Mouse (Mus musculus): Measurements from ENCODE around the gene Myo1c. TPM values are rescaled to one million over a fixed set of nuclear protein-coding genes. Genes with fewer than 3 reads are reported as not detected.

Myo1c gene
- total RNA-seq, 2 experiments from 2014 or later, result 151 to 153 TPM

DNA sequence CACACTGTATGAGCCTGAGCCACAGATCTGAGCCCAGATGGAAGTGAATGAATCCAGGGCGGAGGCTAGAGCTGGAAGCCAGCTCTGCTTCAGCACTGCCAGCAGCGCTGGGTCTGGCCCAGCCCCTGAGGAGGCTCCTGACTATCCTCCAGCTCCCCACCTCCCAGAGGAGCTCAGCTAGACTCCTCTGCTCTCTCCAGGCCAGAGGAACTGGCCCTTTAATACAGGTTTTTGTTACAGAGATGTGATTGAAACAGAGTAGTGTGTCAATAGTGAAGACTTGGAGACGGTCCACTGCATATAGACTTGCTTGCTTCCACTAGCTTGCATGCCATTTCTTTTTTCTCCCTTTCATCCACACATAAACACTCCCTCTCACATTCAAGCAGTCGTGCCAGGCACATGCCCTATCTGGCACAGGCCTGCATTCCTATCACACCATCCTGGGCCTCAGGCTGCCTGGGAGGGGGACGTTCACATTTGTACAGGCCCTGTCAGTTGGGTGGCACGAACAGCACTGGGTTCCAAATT lies 2.6 kb upstream of the Myo1c start:
- DNase-seq, result peak; percentile 82 to 85
- intact Hi-C loops (cut with DNase I), result loop anchor here (1.0 kb wide), 1 partner anchor 12 kb away; no protein-coding TSS in a partner anchor

DNA sequence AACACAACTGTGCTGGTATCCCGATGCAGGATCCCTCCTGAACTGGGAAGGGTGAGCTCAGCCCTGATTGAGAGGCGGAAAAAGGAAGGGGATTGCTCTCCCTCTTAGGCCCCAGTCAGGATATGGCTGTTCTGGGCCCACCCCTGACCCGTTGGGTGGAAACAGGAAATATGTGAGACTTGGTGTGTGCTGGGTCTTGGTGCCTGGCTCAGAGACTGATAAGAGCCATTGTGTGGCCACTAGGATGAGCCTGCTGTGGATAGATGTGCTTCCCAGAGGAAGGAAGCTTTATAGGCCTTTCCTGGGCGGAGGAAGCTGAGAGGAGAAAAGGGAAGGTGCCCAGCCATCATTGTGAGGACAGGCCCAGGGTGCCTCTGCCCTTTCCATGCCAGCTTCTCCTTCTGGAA lies 1.1 kb upstream of the Myo1c start:
- intact Hi-C loops (cut with DNase I), result no loop called here

DNA sequence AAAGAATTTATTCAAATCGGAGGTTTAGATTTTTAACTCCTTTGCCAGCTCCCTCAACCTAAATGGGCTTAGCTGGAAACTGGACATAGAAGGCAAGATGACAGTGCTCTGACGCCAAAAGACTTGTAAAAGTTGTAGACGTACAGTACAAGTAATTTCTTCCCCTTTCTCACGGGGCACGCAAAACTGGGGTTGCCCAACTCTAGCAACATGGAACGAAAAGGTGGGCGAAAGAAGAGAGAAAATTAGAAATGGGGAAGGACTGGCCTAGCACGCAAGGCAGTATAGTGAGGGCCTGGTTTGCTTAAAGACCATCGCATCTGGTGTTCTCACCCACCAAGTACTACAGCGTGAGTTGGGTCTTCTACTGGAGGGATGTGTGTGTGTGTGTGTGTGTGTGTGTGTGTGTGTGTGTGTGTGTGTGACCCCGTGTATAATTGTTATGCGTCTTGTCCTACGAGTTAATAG lies 688 bp downstream of the Myo1c start:
- intact Hi-C loops (cut with DNase I), result loop anchor here (1.0 kb wide), 1 partner anchor 20 kb away; no protein-coding TSS in a partner anchor
- no peak for DNase-seq

More for the DNA sequence above, 1.1 kb upstream of the Myo1c start:
- DNase-seq, result peak; percentile 63 to 66

DNA sequence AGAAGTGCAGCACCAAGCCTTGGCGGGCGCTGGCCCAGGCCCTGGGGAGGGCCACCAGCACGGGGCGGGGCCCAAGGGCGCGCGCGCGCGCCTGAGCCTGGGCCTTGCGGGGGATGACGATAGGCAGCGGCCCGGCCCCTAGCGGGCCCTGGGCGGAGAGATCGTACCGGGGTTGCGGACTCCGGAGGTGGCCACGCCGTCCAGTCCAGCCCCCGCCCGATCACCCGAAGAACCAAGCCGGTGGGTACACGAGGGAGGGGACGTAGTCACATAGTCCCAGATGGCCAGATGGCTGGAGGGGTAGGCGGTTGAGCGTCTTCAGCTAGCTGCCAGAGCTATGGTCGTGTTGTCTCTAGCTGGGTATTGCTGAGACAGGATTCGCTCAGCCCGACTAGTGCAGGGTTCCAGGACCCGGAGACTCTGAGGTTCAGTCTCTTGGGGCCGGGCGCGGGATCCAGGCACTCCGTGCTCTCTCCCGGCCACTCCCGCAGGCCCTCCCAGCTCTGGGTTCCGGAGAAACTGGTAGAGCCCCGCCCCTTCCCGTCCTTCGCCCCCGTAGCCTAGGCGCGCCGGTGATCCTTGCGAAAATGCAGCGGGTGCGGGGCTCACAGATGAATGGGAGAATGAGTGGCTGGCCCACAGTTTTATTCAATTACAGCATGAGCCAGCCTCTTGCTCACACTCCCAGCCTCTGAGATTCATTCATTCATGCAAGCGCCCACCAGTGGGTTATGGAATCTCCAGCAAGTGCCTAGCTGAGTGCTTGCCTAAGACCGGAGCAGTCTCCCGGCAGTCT lies 1.3 kb downstream of the Myo1c start:
- peak; percentile 87 to 88 for DNase-seq
- intact Hi-C loops (cut with DNase I), result loop anchor here (1.0 kb wide), 1 partner anchor 20 kb away; no protein-coding TSS in a partner anchor

DNA sequence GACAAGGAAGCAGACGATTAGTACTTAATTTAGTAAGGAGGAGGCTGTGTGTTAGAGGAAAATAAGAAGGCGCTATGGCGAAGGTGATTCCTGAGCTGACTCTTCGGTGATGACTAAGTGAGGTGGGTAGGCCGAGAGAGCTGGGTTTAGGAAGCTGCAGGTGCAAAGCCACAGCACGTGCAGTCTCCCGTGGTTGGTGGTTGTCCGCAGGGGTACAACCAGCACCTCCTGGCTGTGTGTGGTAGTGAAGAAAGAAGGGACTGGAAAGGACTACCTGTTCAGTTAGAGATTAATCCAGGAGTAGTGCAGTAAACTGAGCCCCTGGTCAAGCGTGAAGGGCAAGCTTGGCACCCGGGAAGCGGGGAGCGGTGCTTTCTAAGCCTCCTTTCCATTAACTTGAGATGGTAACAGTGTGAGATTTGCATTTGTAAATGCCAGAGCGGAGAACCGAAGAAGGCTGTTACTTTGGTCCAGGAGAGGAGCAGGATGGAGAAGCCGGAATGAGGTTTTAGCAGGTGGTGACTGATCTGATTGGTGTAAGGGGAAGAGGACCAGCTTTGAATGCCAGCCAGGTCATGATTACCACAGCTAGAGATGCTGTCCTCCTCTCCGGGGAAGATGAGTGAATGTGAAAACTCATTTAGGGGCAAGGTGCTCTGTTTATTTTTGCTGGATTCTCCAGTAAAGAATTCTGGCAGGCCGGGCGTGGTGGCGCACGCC lies 2.1 kb downstream of the Myo1c start:
- intact Hi-C loops (cut with DNase I), result no loop called here
- no peak for DNase-seq

DNA sequence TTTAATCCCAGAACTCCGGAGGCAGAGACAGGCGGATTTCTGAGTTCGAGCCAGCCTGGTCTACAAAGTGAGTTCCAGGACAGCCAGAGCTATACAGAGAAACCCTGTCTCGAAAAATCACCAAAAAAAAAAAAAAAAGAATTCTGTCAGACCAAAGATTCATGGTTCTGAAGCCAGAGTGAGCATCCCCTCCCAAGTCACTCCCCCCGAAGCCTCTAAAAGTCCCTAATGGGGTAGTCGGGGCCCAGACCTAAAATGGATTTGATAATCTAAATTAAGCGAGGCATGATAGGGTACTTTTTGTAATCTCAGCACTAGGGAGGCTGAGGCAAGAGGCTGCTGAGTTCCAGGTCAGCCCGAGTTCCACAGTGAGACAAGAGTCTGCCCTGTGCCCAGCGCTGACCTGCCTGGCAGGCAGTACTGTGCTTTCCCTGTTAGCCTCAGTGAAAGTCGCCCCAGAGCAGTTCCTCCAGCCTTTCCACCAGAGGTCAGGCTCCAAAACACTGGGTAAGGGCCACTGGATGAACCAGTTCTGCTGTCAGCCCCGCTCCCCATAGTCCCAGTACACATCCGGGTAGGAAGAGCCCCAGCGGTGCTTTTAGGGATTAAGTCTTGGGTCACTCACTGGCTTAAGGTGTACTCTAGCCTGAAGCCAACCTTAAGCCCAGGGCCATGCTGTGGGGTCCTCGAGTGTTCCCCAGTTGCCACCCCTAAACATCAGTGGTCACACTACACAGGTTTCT lies 2.8 kb downstream of the Myo1c start:
- intact Hi-C loops (cut with DNase I), result no loop called here
- peak; percentile 54 to 55 for DNase-seq

DNA sequence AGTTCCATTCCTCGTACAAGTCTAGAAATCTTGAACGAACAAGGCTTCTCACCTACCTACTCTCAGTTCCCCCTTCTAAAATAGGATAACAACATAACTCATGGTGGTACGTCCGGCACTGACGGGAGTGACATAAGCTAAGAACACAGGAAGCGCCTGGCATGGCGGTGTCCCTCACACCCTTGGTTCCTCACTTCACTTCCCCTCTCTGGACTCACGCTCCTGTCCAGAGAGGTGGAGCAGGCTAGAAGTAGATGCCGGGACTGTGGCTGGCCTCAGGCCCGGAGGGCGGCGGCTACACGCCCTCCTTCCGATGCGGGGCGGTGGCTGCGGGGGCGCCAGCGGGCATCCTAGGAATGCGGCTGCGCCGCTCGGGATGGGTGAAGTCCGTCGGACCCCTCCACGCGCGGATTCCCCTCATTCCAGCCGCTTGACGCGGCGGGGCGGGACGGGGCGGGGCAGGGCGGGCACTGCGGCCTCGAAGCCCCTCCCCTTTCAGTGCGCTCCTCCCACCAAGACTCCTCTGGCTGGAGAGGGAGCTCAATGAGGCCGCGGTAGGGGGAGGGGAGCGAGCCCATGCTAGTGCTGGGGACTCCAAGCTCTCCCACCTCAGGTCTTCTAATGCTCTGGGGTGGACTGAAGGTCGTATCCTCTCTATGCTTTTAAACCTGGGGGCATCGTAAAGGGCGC lies 3.6 kb downstream of the Myo1c start:
- DNase-seq, result peak; percentile 92
- intact Hi-C loops (cut with DNase I), result no loop called here

DNA sequence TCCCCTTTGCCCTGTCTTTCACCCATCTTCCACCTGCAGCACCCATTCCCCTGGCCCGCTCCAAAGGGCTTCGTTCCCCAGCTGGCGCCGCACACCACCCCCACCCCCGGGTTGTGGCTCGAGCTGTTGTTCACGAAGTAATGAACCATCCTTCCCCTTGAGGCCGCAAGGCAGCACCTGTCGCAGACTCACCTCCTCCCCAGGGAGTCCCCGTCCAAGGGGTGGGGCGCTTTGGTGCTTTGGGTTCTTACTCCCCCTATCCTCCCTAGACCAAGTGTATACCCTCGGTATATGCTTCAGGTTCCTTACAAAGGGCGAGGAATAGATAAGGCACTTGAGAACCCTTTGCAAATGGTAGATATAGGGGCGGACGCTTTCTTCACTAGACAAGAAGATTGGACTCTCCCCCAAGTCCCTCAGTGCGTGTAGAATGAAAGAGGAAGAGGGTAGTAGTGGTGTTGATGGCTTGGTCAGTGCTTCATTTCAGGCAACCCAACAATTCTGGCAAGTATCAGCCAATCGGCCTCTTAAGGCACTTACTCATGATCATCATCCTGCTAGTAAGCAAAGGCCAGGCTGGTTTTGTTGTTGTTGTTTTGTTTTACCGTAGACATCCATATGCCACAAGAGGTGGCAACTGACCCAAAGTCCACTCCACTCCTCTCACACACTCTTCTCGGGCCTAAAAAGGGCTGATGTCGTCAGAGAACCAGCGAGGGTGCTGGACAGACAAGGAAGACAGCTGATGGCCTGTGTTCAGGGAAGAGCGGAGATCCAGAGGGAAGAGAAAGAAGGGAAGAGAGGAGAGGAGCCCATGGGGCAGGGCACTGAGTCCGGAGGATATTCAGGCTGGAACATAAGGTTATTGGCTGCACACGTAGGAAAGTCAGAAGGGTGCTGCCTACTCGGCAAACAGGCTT lies 4.4 kb downstream of the Myo1c start:
- DNase-seq, result peak in 1 of 2 experiments; percentile 33
- intact Hi-C loops (cut with DNase I), result loop anchor here (1.0 kb wide), 1 partner anchor 24 kb away; no protein-coding TSS in a partner anchor

DNA sequence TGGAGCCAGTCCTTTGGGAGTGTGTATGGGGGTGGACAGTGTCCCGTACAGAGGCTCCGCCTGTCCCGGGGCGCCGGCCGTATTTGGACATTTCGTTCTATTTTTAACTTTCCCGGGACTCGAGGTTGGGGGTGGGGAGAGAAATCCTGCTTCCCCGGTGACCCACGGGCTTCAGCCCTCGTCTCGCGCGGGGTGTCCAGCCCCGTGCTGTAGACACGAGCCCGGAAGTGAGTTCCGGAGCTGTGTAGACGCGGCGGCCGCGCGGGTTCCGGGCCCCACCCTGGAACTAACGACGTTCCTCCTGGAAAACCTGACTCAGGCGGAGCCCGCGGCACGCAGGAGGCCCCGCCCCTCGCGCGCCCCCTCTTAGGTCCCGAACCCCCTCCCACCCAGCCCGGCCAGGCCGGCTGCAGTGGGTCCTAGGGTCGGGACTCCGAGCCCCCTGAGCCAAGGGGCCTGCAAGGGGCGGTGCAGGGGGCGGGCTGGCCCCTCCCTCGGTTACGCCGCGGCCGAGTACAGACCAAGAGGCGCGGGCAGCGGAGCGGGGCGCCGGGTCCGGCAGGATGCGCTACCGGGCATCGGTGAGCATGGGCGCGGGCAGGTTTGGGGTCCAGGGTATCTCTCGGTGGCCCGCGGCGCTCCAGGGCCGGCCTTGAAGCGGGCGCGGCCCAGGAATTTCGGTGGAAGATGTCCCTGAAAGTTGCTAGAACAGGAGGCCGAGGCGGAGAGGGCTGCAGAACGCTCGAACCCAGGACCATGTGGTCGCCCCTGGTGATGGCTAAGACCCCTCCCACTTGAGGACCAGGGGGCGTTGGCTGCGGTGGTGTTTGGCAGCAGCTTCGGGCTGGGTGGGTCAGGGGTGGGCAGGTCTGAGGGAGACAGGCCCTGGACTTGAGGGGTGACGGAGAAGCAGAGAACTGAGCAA lies 5.6 kb downstream of the Myo1c start:
- DNase-seq, result peak; percentile 88 to 90
- intact Hi-C loops (cut with DNase I), result loop anchor here (1.0 kb wide), 1 partner anchor 22 kb away; no protein-coding TSS in a partner anchor

DNA sequence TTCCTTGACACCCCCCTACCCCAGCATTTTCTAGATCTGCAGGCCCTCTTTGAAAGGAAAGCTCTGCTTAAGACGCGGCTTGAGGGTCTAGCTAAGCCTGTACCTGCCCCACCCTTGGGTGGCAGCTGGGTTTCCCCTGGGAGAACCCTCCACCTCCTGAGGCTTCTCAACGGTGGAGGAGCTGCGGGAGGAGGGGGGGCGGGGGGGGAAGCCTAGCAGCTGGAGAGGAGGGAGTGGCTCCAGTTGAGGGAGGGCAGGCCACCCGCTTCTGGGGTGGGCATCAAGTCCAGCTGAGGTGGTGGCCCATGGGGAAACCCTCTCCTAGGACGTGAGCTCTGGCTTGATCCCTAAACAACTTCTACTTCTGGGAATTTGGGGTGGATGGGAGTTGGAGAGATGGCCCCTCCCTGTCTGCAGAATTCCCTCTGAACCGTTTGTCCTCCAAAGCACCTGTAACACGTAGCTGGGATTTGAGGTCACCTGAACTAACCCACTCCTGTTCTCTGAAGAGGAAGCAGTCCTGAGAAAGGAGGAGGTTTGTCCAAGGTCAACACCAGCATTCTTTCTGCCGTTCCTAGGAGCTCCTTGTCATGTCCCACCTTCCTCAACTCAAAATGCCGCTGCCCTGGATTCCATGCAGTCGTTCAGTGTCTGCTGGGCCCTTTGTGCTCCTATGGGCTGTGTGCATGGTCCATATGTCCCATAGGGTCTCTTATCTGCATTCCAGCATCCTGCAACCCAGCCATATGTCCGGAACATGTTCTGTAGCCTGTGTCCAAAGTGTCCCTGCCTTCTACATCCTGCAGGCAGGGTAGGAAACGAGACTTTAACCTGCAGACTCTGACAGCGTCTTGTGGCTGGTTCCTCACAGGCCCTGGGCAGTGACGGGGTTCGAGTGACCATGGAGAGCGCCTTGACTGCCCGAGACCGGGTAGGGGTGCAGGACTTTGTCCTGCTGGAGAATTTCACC lies 6.6 kb downstream of the Myo1c start:
- peak; percentile 38 to 40 for DNase-seq
- intact Hi-C loops (cut with DNase I), result no loop called here

DNA sequence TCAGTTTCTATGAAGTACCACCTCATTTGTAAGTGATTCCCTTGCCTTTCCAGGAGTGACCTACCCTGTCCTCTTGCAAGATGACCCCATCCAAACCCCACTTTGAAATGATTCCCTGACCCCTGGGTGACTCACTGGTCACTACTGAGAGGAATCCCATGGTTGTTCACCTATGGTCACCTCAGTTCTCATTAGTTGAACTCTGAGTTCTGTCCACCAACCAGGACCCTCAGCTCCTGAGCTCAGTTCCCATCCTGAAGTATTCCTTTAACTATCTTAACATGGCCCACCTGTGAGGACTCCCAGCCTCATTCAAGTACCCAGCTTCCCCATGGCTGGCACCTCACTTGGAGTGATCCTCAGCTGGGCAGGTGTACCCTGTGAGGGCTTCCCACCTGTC lies 7.5 kb downstream of the Myo1c start:
- DNase-seq, result no peak
- intact Hi-C loops (cut with DNase I), result no loop called here

DNA sequence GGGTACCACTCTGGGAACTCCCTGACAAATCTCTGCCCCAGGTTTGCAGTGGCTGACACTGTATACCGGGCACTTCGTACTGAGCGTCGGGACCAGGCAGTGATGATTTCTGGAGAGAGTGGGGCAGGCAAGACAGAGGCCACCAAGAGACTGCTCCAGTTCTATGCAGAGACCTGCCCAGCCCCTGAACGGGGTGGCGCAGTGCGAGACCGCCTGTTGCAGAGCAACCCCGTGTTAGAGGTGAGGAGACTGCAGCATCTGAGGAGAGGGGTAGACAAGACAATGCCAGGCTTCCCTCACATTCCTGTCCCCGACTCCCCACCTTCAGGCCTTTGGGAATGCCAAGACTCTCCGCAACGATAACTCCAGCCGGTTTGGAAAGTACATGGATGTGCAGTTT lies 8.0 kb downstream of the Myo1c start:
- intact Hi-C loops (cut with DNase I), result no loop called here
- no peak for DNase-seq

DNA sequence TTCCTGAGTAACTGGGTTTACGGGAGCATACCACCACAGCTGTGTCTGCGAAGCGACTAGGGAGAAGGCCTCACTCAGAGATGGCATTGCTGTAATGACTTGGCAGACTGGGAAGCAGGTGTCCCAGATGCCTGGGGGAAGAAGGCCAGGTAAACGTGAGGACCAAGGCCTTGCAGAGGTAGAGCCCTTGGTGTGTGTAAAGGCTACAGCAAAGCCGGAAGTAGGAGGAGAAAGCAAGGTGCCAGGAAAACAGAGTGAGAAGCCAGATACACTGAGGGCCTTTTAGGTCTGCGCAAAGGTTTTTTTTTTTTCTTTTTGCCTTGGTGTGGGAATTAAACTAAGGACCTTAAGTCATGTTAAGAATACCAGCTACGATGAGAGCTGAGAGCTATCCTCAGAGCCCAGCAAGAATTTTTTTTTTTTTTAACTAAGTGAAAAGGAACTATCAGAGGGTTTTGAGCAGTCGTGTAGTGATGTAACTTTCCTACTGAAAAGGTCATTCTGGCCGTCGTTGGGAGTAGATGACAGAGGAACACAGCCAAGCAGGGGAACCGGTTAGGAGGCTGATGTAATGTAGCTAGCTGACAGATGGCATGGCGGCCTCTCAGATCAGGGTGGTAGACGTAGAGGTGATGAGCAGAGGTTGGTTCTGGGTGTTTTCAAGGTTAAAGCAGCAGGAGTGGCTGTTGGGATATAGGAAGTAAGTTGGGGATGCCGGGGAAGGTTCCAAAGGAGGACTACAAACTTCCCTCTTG lies 8.9 kb downstream of the Myo1c start:
- peak in 1 of 2 experiments; percentile 44 for DNase-seq
- intact Hi-C loops (cut with DNase I), result no loop called here

DNA sequence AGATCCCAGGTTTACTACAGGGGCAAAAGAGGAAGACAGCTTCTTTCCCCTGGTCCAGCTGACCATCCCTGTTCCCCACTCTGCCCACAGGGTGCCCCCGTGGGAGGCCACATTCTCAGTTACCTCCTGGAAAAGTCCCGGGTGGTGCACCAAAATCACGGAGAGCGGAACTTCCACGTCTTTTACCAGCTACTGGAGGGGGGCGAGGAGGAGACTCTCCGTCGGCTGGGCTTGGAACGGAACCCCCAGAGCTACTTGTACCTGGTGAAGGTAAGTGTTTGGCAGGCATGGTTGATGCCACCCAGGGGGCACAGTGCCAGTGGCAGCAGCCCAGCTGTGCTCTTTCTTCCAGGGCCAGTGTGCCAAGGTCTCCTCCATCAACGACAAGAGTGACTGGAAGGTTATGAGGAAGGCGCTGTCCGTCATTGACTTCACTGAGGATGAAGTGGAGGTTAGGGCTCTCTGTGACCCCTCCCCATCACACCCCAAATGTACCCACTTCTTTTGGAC lies 9.8 kb downstream of the Myo1c start:
- no peak for DNase-seq
- intact Hi-C loops (cut with DNase I), result no loop called here

DNA sequence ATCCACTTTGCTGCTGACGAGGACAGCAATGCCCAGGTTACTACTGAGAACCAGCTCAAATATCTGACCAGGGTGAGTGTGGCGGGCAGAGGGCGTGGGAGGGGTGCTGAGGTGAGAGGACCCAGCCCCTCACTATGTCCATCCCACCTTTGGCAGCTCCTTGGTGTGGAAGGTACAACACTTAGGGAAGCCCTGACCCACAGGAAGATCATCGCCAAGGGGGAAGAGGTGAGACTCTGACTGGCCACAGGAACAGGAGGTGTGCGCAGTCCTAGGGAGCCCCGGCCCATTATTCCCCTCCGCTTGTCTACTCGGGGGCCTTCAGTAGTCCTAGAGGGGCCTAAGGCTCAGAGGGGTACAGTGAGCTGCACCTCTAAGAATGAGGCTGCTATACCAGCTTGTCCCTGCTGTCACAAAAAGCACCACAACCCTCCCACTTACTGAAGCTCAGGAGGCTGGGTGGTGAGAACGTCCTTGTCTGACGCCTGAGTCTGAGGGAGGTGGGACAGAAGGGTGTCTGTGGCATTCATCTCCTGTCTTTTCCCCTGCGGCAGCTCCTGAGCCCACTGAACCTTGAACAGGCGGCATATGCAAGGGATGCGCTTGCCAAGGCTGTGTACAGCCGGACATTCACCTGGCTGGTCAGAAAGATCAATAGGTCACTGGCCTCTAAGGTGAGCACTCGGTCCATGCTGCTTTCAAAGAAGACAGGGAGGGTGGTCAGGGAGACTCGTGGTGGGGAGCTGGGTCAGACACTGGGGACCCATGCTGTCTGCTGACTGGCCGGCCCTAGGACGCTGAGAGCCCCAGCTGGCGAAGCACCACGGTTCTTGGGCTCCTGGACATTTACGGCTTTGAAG lies 10.9 kb downstream of the Myo1c start:
- intact Hi-C loops (cut with DNase I), result no loop called here
- no peak for DNase-seq
